Mouse (Mus musculus): Measurements from ENCODE around the gene Cd276. TPM values are rescaled to one million over a fixed set of nuclear protein-coding genes. Genes with fewer than 3 reads are reported as not detected.
A peak's percentile ranks its signal among the peaks of the same experiment; 100 is the strongest.

Cd276 gene
- polyA plus RNA-seq, 1 experiment from 2014 or later = 24.5 TPM

DNA sequence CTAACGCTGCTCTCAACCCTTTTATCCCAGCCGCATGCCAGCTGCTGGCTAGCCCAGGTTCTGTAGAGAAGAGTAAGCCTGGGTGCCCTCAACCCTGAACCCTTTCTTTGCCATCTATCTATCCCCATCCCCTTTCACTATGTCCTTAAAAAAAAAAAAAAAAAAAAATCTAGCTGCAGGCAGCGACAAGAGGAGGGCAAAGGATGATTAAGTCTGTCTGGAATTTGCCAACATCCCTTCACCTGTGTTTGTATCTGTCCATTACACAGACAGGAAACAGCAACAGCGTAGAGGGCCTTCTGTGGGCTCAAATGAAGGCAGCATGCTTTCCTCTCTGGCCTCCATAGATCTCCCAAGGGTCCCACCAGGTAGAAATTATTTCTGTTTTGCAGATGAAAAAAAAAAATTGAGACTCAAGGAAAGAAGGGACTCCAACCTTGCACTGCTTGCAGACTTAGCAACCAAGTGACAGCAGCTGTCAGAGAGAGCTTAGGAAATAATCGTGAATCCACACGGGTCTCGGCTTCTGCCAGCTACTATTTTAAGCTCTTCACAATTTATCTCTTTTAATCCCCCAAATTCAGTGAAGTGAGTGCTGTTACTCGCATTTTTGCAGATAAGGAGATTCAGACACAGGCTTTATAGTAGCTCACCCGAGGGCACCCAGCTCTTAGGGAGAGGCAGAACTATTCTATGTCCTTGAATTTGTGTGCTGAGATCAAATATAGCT, 613 bp upstream of the Cd276 start:
- peaks cover 30% of the 10 kb centered on the region for H3K4me1 ChIP-seq (ENCODE audit: control insufficient read depth, insufficient read depth, low read length)
- no peaks in the 10 kb centered on the region for H3K9me3 ChIP-seq (replicated peaks; ENCODE audit: control insufficient read depth, low read length)
- H3K4me3 ChIP-seq (ENCODE audit: low read length) = peak overlapping the region; percentile 90
- 8% methylated on average over 9 of the region's 9 CpGs for WGBS
- H3K4me2 ChIP-seq (ENCODE audit: low read depth, low read length) = peak overlapping the region; percentile 95
- no peak for ATAC-seq (replicated peaks; ENCODE audit: extremely low read depth, insufficient read depth, low FRiP score)
- peak overlapping the region; percentile 98 for H3K9ac ChIP-seq (ENCODE audit: low read length)
- no peaks in the 10 kb centered on the region for H3K27me3 ChIP-seq (ENCODE audit: control insufficient read depth, insufficient read depth, low read length)
- no peaks in the 10 kb centered on the region for H3K36me3 ChIP-seq (ENCODE audit: control insufficient read depth, insufficient read depth)
- H3K27ac ChIP-seq (ENCODE audit: low read length) = peak overlapping the region; percentile 94

DNA sequence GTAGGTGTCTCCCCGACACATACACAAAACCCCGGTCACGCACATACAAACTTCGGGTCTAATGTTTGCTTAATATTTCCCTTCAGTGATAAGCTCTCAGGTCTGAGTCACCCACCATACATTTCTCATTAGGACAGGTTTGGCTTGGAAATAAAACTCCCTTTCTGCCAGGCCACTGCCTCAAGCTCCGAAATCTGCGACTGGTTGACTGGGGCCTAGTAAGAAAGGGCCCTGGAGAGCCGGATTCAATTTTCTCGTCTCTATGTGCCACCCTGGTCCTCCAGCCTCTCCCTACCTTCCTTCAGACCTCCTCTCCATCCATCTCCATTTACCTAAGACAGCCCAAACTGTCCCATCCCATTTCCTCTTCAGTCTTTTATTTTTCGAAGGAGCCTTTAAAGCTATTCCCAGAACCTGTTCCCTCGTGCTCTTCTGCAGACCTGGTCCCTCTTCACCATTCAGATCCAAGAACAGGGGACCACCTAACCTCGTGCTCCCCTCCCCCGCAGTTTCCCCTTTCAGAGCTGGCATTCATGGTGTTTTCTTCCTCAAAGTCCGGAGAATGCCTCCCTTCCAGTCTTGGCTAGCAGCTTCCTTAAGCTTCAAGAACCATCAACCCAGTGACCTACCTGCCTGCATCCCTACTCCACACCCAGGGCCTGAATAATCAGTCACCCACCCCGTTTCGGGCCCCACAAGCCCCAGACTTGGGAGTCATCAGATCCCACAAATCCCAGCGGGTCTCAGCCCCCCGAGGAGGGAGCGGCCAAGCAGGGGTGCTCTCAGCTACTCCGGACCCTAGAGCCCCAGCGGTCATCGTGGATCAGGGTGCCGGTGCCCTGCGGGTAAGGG, 955 bp downstream of the Cd276 start:
- H3K36me3 ChIP-seq (ENCODE audit: control insufficient read depth, insufficient read depth) = no peaks in the 10 kb centered on the region
- no peaks in the 10 kb centered on the region for H3K27me3 ChIP-seq (ENCODE audit: control insufficient read depth, insufficient read depth, low read length)
- H3K27ac ChIP-seq (ENCODE audit: low read length) = peak overlapping the region; percentile 94
- H3K4me1 ChIP-seq (ENCODE audit: control insufficient read depth, insufficient read depth, low read length) = peaks cover 30% of the 10 kb centered on the region
- H3K9me3 ChIP-seq (replicated peaks; ENCODE audit: control insufficient read depth, low read length) = no peaks in the 10 kb centered on the region
- peak overlapping the region; percentile 90 for H3K4me3 ChIP-seq (ENCODE audit: low read length)
- H3K4me2 ChIP-seq (ENCODE audit: low read depth, low read length) = peak overlapping the region; percentile 95
- H3K9ac ChIP-seq (ENCODE audit: low read length) = peak overlapping the region; percentile 98
- no peak; the same call in 1 of the 2 replicates for ATAC-seq (replicated peaks; ENCODE audit: extremely low read depth, insufficient read depth, low FRiP score)
- 15% methylated on average over 23 of the region's 23 CpGs for WGBS

DNA sequence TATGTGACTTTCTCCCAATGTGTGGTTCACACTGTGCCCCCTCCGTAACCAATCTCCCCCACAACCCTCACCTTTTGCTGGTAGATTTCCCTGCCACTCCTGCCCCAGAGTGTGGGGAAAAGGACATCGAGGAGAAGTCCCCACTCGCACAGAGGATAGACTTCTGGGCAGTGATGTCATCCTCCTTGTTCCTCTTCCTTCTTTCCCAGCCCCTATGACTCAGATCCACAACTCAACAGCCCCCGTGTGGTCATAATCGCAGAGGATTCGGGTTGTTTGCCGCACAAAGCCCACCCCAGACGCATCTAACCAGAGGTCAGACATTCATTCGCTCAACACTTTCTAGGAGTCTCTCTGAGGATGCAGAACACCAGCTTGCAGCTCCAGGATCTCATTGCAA, 3.2 kb downstream of the Cd276 start:
- 62% methylated on average over 9 of the region's 9 CpGs for WGBS
- peaks cover 26% of the 10 kb centered on the region for H3K4me1 ChIP-seq (ENCODE audit: control insufficient read depth, insufficient read depth, low read length)
- no peak overlapping the region for H3K4me2 ChIP-seq (ENCODE audit: low read depth, low read length)
- H3K4me3 ChIP-seq (ENCODE audit: low read length) = no peak overlapping the region
- no peak overlapping the region for H3K9ac ChIP-seq (ENCODE audit: low read length)
- H3K27ac ChIP-seq (ENCODE audit: low read length) = no peak overlapping the region
- no peak for ATAC-seq (replicated peaks; ENCODE audit: extremely low read depth, insufficient read depth, low FRiP score)
- H3K27me3 ChIP-seq (ENCODE audit: control insufficient read depth, insufficient read depth, low read length) = no peaks in the 10 kb centered on the region
- no peaks in the 10 kb centered on the region for H3K9me3 ChIP-seq (replicated peaks; ENCODE audit: control insufficient read depth, low read length)
- H3K36me3 ChIP-seq (ENCODE audit: control insufficient read depth, insufficient read depth) = no peaks in the 10 kb centered on the region

DNA sequence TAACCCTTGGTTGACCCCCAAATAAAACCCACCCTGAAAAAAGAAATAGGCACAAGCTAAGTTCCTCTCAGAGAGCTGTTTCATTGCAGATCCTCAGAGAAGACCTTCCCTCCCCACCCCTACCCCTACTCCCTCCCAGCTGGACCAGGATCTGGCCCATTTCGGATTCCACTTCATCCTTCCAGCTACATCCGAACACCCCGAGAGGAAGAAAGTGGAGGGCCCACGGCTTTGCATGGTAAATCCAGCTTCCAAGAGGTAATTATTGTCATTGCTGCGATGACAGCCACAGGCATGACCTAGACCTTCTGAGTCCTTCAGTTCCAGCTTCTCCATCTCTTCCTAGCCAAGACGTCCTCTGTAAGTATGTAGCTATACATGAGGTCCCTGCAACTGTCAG, 4.3 kb downstream of the Cd276 start:
- Histone ChIP-seq H3K27ac (ENCODE audit: low read length) (no peak overlapping the region), H3K4me3 (ENCODE audit: low read length) (no peak overlapping the region), H3K9me3 (replicated peaks; ENCODE audit: control insufficient read depth, low read length) (no peaks in the 10 kb centered on the region), H3K36me3 (ENCODE audit: control insufficient read depth, insufficient read depth) (no peaks in the 10 kb centered on the region), H3K9ac (ENCODE audit: low read length) (no peak overlapping the region), H3K4me2 (ENCODE audit: low read depth, low read length) (no peak overlapping the region), H3K27me3 (ENCODE audit: control insufficient read depth, insufficient read depth, low read length) (no peaks in the 10 kb centered on the region), H3K4me1 (ENCODE audit: control insufficient read depth, insufficient read depth, low read length) (peaks cover 19% of the 10 kb centered on the region)
- ATAC-seq (replicated peaks; ENCODE audit: extremely low read depth, insufficient read depth, low FRiP score) = no peak
- WGBS = 93% methylated on average over 6 of the region's 6 CpGs

DNA sequence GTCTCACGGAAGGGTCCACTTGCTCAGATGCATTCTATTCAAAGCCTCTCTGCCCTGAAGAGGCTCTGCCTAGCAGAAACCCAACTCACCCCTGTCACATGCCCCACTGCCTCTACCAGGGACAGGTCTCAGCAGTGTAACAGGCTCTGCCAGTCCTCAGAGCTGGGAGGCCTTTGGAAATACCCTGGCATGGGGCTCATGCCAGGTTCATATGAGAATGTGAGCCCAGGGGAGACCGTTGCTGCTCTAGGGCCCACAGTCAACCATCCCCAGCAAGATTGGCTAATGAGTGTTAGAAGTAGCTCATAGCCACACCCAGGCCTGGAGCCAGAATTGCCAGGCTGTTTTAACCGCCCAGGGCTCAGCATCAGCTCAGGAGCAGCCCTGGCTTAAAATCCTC, 5.5 kb downstream of the Cd276 start:
- Histone ChIP-seq H3K27ac (ENCODE audit: low read length) (no peak overlapping the region), H3K4me2 (ENCODE audit: low read depth, low read length) (no peak overlapping the region), H3K9me3 (replicated peaks; ENCODE audit: control insufficient read depth, low read length) (no peaks in the 10 kb centered on the region), H3K36me3 (ENCODE audit: control insufficient read depth, insufficient read depth) (no peaks in the 10 kb centered on the region), H3K4me3 (ENCODE audit: low read length) (no peak overlapping the region), H3K4me1 (ENCODE audit: control insufficient read depth, insufficient read depth, low read length) (peaks cover 19% of the 10 kb centered on the region), H3K9ac (ENCODE audit: low read length) (no peak overlapping the region), H3K27me3 (ENCODE audit: control insufficient read depth, insufficient read depth, low read length) (no peaks in the 10 kb centered on the region)
- ATAC-seq (replicated peaks; ENCODE audit: extremely low read depth, insufficient read depth, low FRiP score) = no peak
- 71% methylated on average over 3 of the region's 3 CpGs for WGBS

DNA sequence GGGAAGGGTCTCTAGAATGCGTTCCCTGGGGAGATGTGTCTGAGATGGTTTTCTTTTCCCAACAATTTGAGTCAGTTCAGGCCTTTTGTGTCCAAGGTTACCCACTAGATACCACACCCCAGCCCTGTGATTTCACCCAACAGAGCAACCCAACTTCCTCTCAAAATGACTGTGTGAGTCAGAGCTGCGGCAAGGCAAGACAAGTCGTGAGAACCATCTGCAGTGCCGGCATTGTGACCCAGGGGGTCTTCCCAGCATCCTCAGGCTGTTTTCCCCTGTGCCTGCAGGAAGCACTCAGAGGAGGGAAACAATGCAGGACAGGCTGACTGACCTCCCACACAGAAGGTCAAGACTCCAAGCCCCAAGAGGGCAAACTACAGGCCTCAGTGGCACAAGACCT, 6.3 kb downstream of the Cd276 start:
- no peak overlapping the region for H3K27ac ChIP-seq (ENCODE audit: low read length)
- H3K36me3 ChIP-seq (ENCODE audit: control insufficient read depth, insufficient read depth) = no peaks in the 10 kb centered on the region
- H3K4me2 ChIP-seq (ENCODE audit: low read depth, low read length) = no peak overlapping the region
- no peaks in the 10 kb centered on the region for H3K9me3 ChIP-seq (replicated peaks; ENCODE audit: control insufficient read depth, low read length)
- no peak overlapping the region for H3K9ac ChIP-seq (ENCODE audit: low read length)
- no peak for ATAC-seq (replicated peaks; ENCODE audit: extremely low read depth, insufficient read depth, low FRiP score)
- H3K4me1 ChIP-seq (ENCODE audit: control insufficient read depth, insufficient read depth, low read length) = peaks cover 13% of the 10 kb centered on the region
- no peak overlapping the region for H3K4me3 ChIP-seq (ENCODE audit: low read length)
- 64% methylated on average over 4 of the region's 4 CpGs for WGBS
- H3K27me3 ChIP-seq (ENCODE audit: control insufficient read depth, insufficient read depth, low read length) = no peaks in the 10 kb centered on the region

DNA sequence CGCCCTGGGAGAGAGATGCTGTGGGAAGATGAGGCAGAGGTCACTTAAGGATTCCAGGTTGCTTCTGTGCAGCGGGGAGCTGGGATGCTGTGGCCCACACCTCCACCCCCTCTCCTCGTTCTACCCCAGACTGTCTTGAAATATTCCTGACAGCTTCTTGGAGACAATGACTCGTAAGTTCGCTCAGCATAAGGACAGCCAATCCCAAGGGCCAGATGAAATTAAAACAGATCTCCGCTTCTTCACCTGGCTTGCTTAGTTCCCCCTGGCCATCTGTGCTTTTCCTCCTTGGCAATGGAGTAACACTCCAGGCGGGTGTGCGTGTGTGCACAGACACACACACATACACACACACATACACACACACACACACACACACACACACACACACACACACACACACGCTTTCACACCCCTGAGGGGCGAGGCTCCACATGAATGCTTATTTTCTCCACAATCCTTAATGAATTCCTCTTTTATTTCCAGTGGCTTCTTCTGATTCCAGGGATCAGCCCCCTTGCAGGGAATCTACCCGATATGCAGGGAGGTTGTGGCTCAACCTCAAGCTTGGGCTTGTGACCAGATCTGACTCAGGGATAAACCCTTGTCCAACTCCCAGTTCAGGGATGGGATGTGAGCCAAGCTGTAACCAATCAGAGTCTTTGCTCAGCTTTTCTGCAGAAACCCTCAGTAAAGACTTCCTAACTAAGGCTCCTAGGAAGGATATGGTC, 8.4 kb downstream of the Cd276 start:
- H3K9ac ChIP-seq (ENCODE audit: low read length) = no peak overlapping the region
- H3K36me3 ChIP-seq (ENCODE audit: control insufficient read depth, insufficient read depth) = no peaks in the 10 kb centered on the region
- peaks cover 14% of the 10 kb centered on the region for H3K4me1 ChIP-seq (ENCODE audit: control insufficient read depth, insufficient read depth, low read length)
- no peaks in the 10 kb centered on the region for H3K27me3 ChIP-seq (ENCODE audit: control insufficient read depth, insufficient read depth, low read length)
- H3K4me2 ChIP-seq (ENCODE audit: low read depth, low read length) = no peak overlapping the region
- 78% methylated on average over 11 of the region's 11 CpGs for WGBS
- ATAC-seq (replicated peaks; ENCODE audit: extremely low read depth, insufficient read depth, low FRiP score) = no peak
- no peaks in the 10 kb centered on the region for H3K9me3 ChIP-seq (replicated peaks; ENCODE audit: control insufficient read depth, low read length)
- H3K4me3 ChIP-seq (ENCODE audit: low read length) = no peak overlapping the region
- no peak overlapping the region for H3K27ac ChIP-seq (ENCODE audit: low read length)

DNA sequence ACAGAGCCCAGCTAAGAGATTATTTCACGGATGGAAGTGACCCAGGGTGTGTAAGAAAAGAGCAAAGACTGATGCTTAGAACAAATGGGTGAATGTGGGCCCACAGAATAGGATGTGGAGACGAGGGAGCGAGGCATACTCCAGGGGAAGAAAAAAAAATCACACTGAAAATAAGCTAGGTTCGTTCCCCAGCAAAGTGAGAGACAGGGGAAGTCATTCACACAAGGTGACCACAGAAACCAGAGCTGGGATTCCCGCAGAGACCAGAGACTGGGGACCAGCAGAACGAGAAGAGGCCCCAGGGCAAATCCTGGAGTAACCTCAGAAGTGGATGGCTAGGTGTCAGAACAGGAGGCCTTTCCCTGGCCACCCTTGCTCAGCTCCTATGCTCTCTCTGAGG, 9.8 kb downstream of the Cd276 start:
- peaks cover 16% of the 10 kb centered on the region for H3K4me1 ChIP-seq (ENCODE audit: control insufficient read depth, insufficient read depth, low read length)
- no peak overlapping the region for H3K4me2 ChIP-seq (ENCODE audit: low read depth, low read length)

More for the DNA sequence above, 9.8 kb downstream of the Cd276 start:
- Histone ChIP-seq H3K27me3 (ENCODE audit: control insufficient read depth, insufficient read depth, low read length) (no peaks in the 10 kb centered on the region), H3K4me3 (ENCODE audit: low read length) (no peak overlapping the region), H3K9ac (ENCODE audit: low read length) (no peak overlapping the region), H3K27ac (ENCODE audit: low read length) (no peak overlapping the region), H3K36me3 (ENCODE audit: control insufficient read depth, insufficient read depth) (no peaks in the 10 kb centered on the region), H3K9me3 (replicated peaks; ENCODE audit: control insufficient read depth, low read length) (no peaks in the 10 kb centered on the region)
- no peak for ATAC-seq (replicated peaks; ENCODE audit: extremely low read depth, insufficient read depth, low FRiP score)
- 46% methylated on average over 6 of the region's 6 CpGs for WGBS

Measured in heart, embryonic 16.5 days (tissue).